Mouse (Mus musculus): Measurements from ENCODE around the gene Naa60.

The Naa60 gene

GRCm38 (mm10) chr16:3891621-3892295 is 19.6 kb downstream of the Naa60 start:
- no peak for DNase-seq

GRCm38 (mm10) chr16:3893739-3894138 is 21.6 kb downstream of the Naa60 start:
- no peak for DNase-seq

DNA sequence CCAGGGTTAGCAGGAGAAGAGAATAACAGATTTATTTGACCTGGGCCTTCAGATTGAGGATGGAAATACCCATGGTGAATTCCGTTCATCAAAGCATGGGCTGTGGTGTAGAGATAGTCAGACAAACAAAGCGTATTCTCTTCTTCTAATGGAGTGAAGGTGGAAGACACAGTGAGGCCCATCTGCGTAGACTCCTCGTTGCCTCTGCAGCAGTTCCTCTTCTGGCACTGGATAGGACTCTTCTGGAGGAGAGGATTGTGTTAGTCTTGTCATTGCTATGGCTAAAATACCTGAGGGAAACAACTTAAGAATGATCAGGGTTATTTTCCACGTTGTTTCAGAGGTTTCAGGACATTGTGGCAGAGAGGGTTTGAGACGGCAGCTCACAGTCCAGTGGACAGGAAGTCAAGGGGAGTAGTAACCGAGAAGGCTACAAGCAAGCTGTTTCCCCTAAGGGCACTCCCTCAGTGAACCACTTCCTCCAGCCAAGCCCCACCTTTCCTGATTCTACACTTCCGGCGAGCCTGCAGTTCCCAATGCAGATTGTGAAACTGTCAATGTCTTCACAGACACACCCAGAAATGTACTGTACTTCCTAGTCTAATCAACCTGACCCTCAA is 23.1 kb downstream of the Naa60 start:
- no peak for DNase-seq

GRCm38 (mm10) chr16:3896046-3896445 is 23.9 kb downstream of the Naa60 start:
- no peak for DNase-seq

DNA sequence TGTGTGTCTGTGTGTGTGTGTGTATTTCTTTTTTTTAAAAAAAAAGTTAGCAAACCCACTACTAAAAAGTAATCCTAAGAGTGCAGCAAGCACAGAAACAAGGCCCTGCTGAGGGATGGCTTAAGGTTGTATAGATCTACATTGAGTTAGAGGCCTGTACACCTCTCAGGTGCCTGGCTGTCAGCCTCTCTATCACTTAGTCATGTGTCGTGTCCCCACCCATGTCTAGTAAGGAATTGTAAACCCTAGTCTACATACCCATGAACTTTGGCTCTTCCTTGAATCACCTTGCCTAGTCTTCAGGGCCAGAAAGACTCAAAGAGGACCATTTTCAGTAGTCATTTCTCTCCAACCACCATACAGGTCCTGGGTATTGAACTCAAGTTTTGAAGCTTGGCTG is 24.4 kb downstream of the Naa60 start:
- no peak for DNase-seq

DNA sequence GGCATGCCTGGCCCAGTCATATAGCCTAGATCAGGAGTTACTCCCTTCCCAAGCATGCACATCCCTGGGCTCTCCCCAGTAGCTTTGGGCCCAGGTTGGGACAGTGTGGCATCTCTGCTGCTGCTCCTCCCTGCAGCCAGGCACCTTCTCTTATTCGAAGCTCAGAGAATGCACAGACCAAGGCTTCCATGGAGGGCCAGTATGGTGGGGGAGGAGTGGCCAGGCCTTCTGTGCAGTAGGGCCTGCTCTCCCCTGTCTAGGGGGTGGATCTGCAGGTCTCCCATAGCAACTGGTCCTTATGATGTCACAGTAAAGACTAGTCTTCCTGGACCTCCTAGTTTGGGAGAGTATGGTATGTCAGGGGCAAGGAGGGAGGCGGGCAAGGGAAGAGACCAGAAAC is 35.3 kb downstream of the Naa60 start:
- DNase-seq: no peak

GRCm38 (mm10) chr16:3908537-3909111 is 36.4 kb downstream of the Naa60 start, which contains the start of the genes 1700037C18Rik and Cluap1:
Gene 1700037C18Rik, minus strand, starts transcription at chr16:3908689.
Gene Cluap1, plus strand, starts transcription at chr16:3908801.
- DNase-seq: peak; percentile 95

- DNase-seq: no peak
Measured at GRCm38 (mm10) chr16:3909118-3909517, 36.9 kb downstream of the Naa60 start.

GRCm38 (mm10) chr16:3920756-3921155 is 48.6 kb downstream of the Naa60 start:
- DNase-seq: no peak

DNA sequence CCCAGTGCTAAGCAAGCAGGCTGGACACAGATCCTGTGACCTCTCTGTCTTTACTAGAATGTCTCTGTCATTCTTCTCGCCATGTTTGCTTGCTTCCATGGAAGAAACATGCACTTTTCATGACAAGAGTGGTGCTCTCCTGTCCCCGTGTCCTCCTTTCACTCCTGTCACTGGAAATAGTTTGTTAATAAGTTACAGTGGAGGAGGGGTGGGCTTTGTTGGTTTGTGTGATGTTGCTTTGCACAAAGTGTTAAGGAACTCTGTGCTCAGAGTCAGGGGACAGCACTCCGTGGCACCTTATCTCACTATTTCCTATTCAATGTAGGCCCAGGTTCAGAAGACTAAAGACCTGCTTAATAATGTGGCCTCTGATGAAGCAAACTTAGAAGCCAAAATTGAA is 51.3 kb downstream of the Naa60 start:
- no peak for DNase-seq

DNA sequence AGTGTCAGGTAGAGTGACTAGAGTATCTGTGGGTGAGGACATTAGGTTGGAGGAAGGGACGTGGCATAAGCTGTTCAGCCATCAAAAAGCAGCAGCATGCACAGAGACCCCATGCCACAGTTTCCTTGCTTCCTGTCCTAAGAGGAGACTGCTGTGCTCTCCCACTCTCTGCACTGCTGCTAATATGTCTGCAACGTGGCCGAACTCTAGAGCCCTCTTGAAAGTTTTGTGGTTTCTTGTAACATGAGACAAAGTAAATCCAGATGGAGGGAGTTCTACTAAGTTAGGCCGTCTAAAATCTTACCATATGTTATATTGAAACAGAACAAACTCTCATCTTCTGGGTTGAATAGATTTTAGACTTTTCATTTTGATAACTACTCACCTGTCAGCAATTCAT is 51.8 kb downstream of the Naa60 start:
- DNase-seq: no peak

DNA sequence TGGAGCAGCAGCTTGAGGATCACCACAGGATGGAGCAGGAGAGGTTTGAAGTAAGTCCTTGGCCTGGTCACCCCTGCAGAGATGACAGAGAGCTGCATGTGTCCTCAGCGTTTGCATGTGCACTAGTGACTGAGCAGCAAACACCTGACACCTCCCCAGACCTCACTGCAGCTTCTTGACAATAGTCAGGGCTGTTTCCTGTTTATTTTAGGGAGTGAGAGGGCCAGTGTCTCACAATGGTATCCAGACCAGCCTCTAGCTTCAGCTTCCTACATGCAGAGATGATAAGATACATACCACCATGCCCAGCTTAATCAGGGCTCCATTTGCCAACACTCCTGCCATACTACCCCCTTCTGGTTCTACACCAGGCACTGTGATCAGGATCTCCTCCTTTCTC is 56.4 kb downstream of the Naa60 start:
- DNase-seq: no peak

DNA sequence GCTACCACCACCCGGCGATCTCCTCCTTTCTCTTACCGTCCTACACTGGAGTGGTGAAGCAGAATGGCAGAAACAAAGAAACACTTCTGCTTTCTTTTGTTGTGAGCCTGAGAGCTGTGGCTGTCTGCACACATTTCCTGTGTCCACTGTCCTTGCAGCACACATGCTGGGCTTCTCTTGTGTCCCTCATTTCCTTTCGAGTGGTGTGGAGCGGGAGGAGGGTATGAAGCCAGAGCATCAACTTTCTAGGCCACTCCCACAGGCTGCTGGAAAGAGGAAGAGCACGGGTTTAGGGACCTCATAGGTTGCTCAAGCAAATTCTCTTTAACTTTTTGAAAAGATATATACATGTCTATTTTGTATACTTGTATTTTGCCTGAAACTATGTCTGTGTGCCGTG is 57.0 kb downstream of the Naa60 start:
- DNase-seq: no peak

DNA sequence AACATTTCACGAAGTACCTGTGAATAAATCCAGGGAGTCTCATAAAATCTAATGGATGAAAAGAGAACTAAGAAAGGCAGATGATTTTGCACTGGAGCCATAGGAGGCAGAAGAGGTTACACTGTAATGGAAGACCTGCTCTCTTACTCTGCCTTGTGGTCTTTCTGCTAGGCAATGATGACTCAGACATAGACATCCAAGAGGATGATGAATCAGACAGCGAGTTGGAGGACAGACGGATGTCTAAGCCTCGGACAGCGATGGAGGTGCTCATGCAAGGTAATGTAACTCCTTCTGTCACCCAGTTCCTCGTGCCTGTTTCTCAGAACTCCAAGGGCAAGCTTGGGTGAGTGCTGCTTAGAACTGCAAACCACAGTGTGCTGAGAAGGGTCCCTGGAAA is 61.4 kb downstream of the Naa60 start:
- no peak for DNase-seq

DNA sequence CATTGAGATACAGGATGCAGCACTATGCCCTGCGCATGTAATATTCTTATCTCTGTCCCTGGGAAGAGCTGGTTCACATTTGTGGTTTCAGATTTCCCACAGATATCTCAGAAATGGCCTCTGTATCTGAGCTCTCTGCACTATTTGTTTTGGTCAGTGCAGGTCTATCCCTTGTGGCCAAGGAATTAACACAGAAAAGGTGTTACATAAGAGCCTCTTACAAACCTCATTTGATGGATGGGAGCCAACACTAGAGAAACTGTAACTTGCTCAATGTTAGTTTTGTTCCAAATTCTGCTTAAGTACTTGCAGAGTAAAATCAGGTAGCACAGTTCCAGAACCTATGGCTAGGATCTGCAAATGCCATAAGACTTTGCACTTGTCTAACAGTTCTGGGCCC is 61.9 kb downstream of the Naa60 start:
- no peak for DNase-seq

GRCm38 (mm10) chr16:3934701-3935100 is 62.5 kb downstream of the Naa60 start:
- DNase-seq: no peak

DNA sequence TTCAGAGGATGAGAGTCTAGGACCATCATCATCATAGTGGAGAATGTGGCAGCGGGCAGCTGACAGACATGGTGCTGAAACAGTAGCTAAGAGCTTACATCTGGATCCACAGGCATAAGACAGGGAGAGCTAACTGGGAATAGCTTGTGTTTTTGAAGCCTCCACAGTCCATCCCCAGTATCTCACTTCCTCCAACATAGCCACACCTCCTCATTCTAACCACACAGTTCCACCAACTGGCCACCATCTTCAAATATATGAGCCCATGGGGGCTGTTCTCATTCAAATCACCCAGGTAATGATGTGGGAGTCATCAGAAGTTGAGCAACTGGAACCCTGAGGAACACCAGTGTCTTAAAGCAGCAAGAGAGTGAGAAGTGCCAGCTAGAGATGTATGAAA is 79.0 kb downstream of the Naa60 start:
- no peak for DNase-seq

Measured in cerebellum, adult 9-11 months (tissue).